Mouse (Mus musculus) spleen, adult 2 months (tissue): Measurements from ENCODE around the gene Ptbp3.

ENCODE experiments used
- CTCF ChIP-seq: fragments of 200-500 bp; IDR thresholded peaks from 2 replicates; pipeline ENCODE4 v1.5.1; 2011; ENCODE audit warnings: mild to moderate bottlenecking, inconsistent platforms; ENCODE audit not compliant: insufficient read depth, insufficient read length, insufficient replicate concordance; ENCODE audit errors: extremely low read depth
- POLR2A ChIP-seq: fragments of 200-500 bp; IDR thresholded peaks from 2 replicates; pipeline ENCODE4 v1.6.1; 2011; ENCODE audit warnings: low read depth, low read length, inconsistent platforms

- TF ChIP-seq CTCF (no peak), POLR2A (no peak)
These were observed 22.4 kb downstream of the Ptbp3 start for GRCm38 (mm10) chr4:59526728-59527127.
